ENCODE assay signal across 12 mouse cellular contexts in genomic region chr2:148040236-148041121, GRCm38 (mm10). TPM values are rescaled to one million over a fixed set of nuclear protein-coding genes. Genes with fewer than 3 reads are reported as not detected.
DNase-seq lines count a peak whose midpoint lies in the region; ATAC-seq lines count a peak whose summit lies in the region.
"Had no signal": no experiment of that assay in that cellular context is flagged by ENCODE, and none has a peak within 500 bp of the region (broad histone marks: within the 10 kb centered on the region; RNA-seq: fewer than 3 reads in every experiment).

No protein-coding gene starts in this region.

- H3K36me3 ChIP-seq in hindbrain, embryonic 11.5 days (ENCODE audit: control insufficient read depth, insufficient read depth, low read length), result no peaks in the 10 kb centered on the region
- no peaks in the 10 kb centered on the region for H3K36me3 ChIP-seq in hindbrain, embryonic 12.5 days
- H3K36me3 ChIP-seq in midbrain, embryonic 13.5 days, result no peaks in the 10 kb centered on the region

- H3K9ac ChIP-seq in hindbrain, embryonic 11.5 days (ENCODE audit: low read depth, low read length), result no peak overlapping the region
- H3K9ac ChIP-seq in hindbrain, embryonic 12.5 days, result no peak overlapping the region
- no peak overlapping the region for H3K9ac ChIP-seq in midbrain, embryonic 13.5 days (replicated peaks)

- no peak overlapping the region for H3K27ac ChIP-seq in hindbrain, embryonic 11.5 days (ENCODE audit: low read depth, low read length)
- no peak overlapping the region for H3K27ac ChIP-seq in hindbrain, embryonic 12.5 days
- peak overlapping the region; percentile 71 for H3K27ac ChIP-seq in midbrain, embryonic 13.5 days

- WGBS in hindbrain, embryonic 11.5 days, result under 1% methylated on average over 36 of the region's 37 CpGs
- WGBS in hindbrain, embryonic 12.5 days, result under 1% methylated on average over 37 of the region's 37 CpGs
- WGBS in midbrain, embryonic 13.5 days, result under 1% methylated on average over 37 of the region's 37 CpGs

- no peaks in the 10 kb centered on the region for H3K9me3 ChIP-seq in hindbrain, embryonic 11.5 days (ENCODE audit: control insufficient read depth, low read length)
- no peaks in the 10 kb centered on the region for H3K9me3 ChIP-seq in hindbrain, embryonic 12.5 days (replicated peaks)
- H3K9me3 ChIP-seq in midbrain, embryonic 13.5 days, result no peaks in the 10 kb centered on the region

- H3K4me3 ChIP-seq in hindbrain, embryonic 11.5 days (ENCODE audit: low read depth, low read length), result no peak overlapping the region
- H3K4me3 ChIP-seq in hindbrain, embryonic 12.5 days, result no peak overlapping the region
- H3K4me3 ChIP-seq in midbrain, embryonic 13.5 days (replicated peaks), result peak overlapping the region; percentile 27; the same call in 1 of the 2 replicates

- H3K4me1 ChIP-seq in hindbrain, embryonic 11.5 days (replicated peaks; ENCODE audit: control insufficient read depth, insufficient read depth, low read length), result no peaks in the 10 kb centered on the region; the same call in 1 of the 2 replicates
- H3K4me1 ChIP-seq in hindbrain, embryonic 12.5 days, result peaks cover 4% of the 10 kb centered on the region; the same call in 1 of the 2 replicates
- H3K4me1 ChIP-seq in midbrain, embryonic 13.5 days (replicated peaks), result peaks cover 7% of the 10 kb centered on the region; the same call in 1 of the 2 replicates

- no peak overlapping the region; the same call in 1 of the 2 replicates for H3K4me2 ChIP-seq in hindbrain, embryonic 11.5 days (replicated peaks; ENCODE audit: low read depth, low read length)
- H3K4me2 ChIP-seq in hindbrain, embryonic 12.5 days (replicated peaks), result no peak overlapping the region
- H3K4me2 ChIP-seq in midbrain, embryonic 13.5 days (replicated peaks), result peak overlapping the region; percentile 25

- DNase-seq in hindbrain, embryonic 11.5 days (ENCODE audit: low spot score), result peak; percentile 67
- DNase-seq in ES-CJ7 (ENCODE audit: low read depth, low spot score), result peak; percentile 78
- DNase-seq in embryo, embryonic 9.5 days (ENCODE audit: extremely low spot score), result peak; percentile 61
- DNase-seq in frontal cortex, postnatal 36 days (ENCODE audit: low spot score in 2 of 2), result no peak
- DNase-seq in adrenal gland, adult 2 months, result no peak
- DNase-seq: right cerebral cortex, postnatal 25 days; thymus, postnatal 25 days had no signal

- ATAC-seq in hindbrain, embryonic 11.5 days (ENCODE audit: low FRiP score), result peak; percentile 31; the same call in 1 of the 2 replicates
- no peak for ATAC-seq in hindbrain, embryonic 12.5 days (ENCODE audit: low FRiP score)
- no peak for ATAC-seq in midbrain, embryonic 13.5 days

- peaks cover 99% of the 10 kb centered on the region for H3K27me3 ChIP-seq in hindbrain, embryonic 11.5 days (ENCODE audit: control insufficient read depth, insufficient read depth, low read length)
- peaks cover 99% of the 10 kb centered on the region for H3K27me3 ChIP-seq in hindbrain, embryonic 12.5 days
- H3K27me3 ChIP-seq in midbrain, embryonic 13.5 days, result peaks cover 100% of the 10 kb centered on the region

RNA-seq across cellular contexts. Expression of gene Foxa2, which starts 6.3 kb away (rescaled TPM):
- polyA plus RNA-seq in hindbrain, embryonic 11.5 days (2014; fragmentation: Nextera tagmentation; extraction: Ambion mirVana), result 3.4 and 4.5 TPM in 2 replicates
- polyA plus RNA-seq in hindbrain, embryonic 12.5 days (2016; fragmentation: Nextera tagmentation; extraction: Ambion mirVana), result 4.3 and 5.2 TPM in 2 replicates
- 4.0 and 9.2 TPM in 2 replicates for polyA plus RNA-seq in midbrain, embryonic 13.5 days (2015; fragmentation: Nextera tagmentation; extraction: Ambion mirVana)
- total RNA-seq in adrenal gland, adult 2 months (2021), result not detected
- 0.18 TPM in 1 of 2 replicates, not detected in the other for polyA plus RNA-seq in adrenal gland, adult 2 months (2012; rRNA removed)
- total RNA-seq: common myeloid progenitor, adult 5-6 weeks; gastrocnemius, adult 18-20 months; layer of hippocampus, postnatal 25 days had no signal

Comparison
In these comparisons a context has a peak if more than half of its experiments do, and no peak if none do; other contexts are left out.
1. DNase-seq: peak in hindbrain, embryonic 11.5 days (single experiment), ES-CJ7 (single experiment) and embryo, embryonic 9.5 days (single experiment); none in frontal cortex, postnatal 36 days (0 of 2) and adrenal gland, adult 2 months (single experiment).